Mouse (Mus musculus) mouse trophoblast stem cell (cell line): ENCODE data around the gene Gimap4.

Experiments
- in situ Hi-C, 2 experiments: fragments of 300-500 bp; cut with MseI, MboI; formaldehyde crosslinking; loops; 2 replicates in 1 of 2; 3 replicates in 1 of 2; pipeline ENCODE4 v1.15.1; 2025

The Gimap4 gene

DNA sequence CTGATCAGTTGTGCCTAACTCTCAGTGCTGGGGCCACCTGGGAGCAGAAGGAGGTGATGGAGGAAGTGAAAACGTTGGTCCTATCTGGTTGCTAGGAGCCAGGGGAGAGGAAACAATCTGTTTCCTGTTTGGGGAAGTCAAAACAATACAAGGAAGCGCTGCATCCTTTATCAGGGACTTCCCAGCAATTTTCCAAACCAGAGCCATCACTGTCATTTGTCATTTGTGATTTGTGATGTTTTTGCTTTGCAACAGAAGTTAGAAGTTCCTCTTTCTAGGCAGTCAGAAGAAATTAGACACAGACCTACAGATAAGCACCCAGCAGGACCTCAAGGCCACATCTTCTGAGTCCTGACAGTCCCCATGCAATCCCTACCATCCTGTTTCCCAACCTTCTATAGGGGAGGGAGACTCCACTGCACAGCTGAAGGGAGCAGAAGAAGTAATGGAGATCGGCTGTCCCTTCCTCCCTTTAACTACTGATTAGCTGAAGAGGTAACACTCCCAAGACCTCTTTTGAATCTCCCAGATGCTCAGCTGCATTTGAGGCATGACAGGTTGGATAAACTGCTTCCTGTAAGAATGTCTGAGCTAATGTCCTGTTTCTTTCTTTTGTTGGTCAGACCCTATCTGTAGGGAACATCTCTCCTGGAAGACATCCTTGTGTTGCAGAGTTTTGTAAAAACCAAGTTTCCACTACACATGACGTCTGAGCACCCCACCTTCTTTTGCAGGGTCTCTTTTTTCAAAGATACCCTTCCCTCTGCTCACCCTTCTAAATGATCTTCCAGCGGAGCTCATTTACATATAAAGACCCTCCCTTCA is 16.1 kb downstream of the Gimap4 start:
- in situ Hi-C loops = no loop called here

- in situ Hi-C loops = no loop called here
These were observed 17.8 kb downstream of the Gimap4 start for GRCm38 (mm10) chr6:48702146-48702545.

GRCm38 (mm10) chr6:48702601-48703000 is 18.3 kb downstream of the Gimap4 start:
- in situ Hi-C loops = no loop called here

GRCm38 (mm10) chr6:48704146-48704545 is 19.8 kb downstream of the Gimap4 start:
- in situ Hi-C loops = no loop called here

GRCm38 (mm10) chr6:48706130-48706529 is 21.8 kb downstream of the Gimap4 start:
- in situ Hi-C loops = no loop called here

- in situ Hi-C loops = no loop called here
These were observed 34.1 kb downstream of the Gimap4 start, which contains the start of the genes Gm28053 and Gimap7 for GRCm38 (mm10) chr6:48718455-48718854. Gene Gm28053 (plus strand): TSS chr6:48718607. Gene Gimap7 (plus strand): TSS chr6:48718621.

GRCm38 (mm10) chr6:48720326-48720725 is 36.0 kb downstream of the Gimap4 start:
- in situ Hi-C loops = no loop called here

GRCm38 (mm10) chr6:48723468-48723867 is 39.1 kb downstream of the Gimap4 start:
- in situ Hi-C loops = no loop called here

- in situ Hi-C loops = no loop called here
These were observed 41.1 kb downstream of the Gimap4 start for GRCm38 (mm10) chr6:48725476-48725875.

GRCm38 (mm10) chr6:48727761-48728160 is 43.4 kb downstream of the Gimap4 start:
- in situ Hi-C loops = no loop called here

- in situ Hi-C loops = no loop called here
These were observed 48.5 kb downstream of the Gimap4 start for GRCm38 (mm10) chr6:48732864-48733304.

- in situ Hi-C loops = no loop called here
These were observed 49.3 kb downstream of the Gimap4 start for GRCm38 (mm10) chr6:48733660-48734059.

- in situ Hi-C loops = no loop called here
These were observed 52.7 kb downstream of the Gimap4 start for GRCm38 (mm10) chr6:48737053-48737452.

- in situ Hi-C loops = no loop called here
These were observed 53.3 kb downstream of the Gimap4 start for GRCm38 (mm10) chr6:48737688-48738087.

DNA sequence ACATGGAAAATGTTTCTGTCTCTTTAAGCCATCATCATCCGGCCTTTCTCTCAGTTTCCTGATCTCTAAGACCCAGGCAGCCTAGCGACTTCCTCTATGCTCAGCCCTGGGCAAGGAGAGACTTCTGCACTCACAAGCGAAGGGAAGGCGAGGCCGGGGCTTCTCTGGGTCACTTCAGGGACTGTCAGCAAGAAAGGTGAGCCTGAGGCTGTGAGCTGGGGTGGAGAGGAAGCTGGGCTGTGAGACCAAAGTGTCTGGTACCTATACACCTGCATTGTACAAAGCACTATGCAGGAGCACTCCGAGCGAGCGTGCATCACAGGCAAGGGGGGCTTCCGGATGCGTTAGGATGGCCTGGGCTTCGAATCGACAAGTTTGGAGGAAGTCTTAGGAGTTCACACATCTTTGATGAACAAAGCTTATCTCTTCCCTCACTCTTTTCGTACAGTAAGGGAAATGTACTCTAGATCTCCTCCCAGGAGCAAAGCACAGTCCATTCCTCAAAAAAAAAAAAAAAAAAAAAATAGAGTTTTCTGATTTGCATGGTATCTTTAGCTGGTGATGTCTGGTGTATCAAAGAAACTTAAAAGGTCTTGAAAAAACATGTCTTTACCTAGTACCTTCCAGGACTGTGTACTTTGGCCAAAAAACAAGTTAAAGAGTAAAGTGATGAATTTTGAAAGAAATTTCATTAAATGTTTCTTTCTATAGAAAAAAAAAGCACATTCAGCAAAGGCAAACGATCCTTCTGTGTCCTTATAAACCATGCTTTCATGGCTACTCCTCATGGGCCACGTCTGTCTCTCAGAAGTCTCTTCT is 54.8 kb downstream of the Gimap4 start, which contains the start of gene Gimap1:
TSS of gene Gimap1 (plus strand) at position 94 of the 819 bp plus-strand sequence.
- in situ Hi-C loops = no loop called here

DNA sequence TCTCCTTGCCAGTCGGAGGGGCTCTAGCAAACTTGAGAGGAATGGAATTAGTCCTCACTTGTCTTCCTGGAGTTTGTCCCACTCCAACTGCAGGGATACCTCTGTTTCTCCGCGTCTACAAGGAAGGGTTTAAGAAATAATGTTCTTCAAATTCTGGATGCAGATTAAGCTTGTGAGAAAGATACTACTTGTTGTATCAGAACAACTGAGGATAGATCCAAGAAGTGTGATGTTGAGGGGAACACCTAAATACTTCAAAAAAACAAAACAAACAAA is 55.4 kb downstream of the Gimap4 start:
- in situ Hi-C loops = no loop called here

DNA sequence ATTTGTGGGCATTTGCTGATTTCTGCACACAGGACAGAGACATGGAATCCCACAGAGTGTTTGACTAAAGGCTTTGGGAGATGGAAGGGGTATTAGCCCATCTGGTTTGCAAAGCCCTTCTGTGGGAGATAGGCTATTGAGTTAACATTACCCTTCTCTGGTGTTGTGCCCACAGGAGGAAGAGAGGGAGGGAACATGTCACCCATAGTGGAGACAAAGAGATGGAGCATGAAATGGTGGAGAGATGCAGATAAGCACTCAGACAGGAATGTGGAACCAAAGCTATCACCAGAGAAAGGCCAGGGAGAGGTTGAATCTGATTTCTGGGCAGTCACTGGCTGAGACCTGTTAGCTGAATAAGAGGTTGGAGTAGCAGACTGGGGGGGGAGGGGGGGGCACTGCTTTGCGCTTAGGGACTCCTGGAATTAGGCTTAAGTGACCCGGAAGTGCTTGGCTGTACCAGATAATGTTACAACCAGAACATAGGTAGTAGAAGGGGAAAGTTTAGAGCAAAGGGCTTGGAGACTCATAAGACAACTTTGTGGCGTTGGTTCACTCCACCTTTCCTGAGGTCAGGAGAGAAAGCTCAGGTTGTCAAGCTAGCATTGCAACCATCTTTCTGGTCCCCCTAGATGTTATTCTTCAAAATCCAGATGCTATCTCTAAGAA is 56.3 kb downstream of the Gimap4 start:
- in situ Hi-C loops = no loop called here

- in situ Hi-C loops = no loop called here
These were observed 56.9 kb downstream of the Gimap4 start for GRCm38 (mm10) chr6:48741273-48741672.
